Mouse (Mus musculus): Measurements from ENCODE around the gene Epha4. TPM values are rescaled to one million over a fixed set of nuclear protein-coding genes. Genes with fewer than 3 reads are reported as not detected.

Epha4 gene
- total RNA-seq (2017), result 0.79 and 1.9 TPM in 2 replicates

DNA sequence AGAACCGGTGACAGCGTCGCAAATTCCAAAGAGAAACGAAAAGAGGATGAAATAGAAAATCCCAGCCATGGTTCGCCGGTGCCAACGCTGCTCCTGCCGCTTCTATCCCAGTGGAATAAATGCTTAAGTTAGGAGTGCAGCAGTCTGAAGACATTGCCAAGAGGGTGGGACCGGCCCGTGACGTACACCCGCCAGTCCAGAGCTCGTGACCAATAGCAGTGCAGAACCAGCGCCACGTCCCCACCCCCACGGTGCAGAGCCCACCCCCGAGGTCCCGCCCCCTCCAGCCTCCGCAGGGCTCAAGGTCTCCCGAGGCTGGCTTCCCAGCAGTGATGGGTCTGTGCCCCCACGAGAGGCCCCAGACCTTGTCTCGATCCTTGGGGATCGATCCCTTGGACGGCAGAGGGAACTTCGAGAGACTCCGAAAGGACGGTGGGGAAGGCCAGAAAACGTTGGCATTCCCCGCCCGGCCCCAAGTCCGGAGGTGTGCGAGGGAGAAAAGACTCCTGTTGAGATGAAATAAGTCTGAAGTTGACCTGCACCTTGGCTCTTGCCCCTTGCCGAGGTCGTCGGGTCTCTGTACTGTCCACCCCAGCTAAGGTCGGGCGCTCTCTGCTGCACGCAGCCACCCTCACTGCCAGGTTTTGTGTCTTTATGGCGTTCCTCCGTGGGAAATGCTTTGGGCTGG, at the start of gene Epha4:
Gene Epha4, minus strand, starts transcription at position 126 of the 688 bp plus-strand sequence.
- peak; percentile 73 to 76 for ATAC-seq (replicated peaks in 1 of 2; ENCODE audit: insufficient read depth in 1 of 2, low FRiP score in 2 of 2, low TSS enrichment in 1 of 2, low read depth in 1 of 2, poor library complexity in 2 of 2, severe bottlenecking in 2 of 2)

DNA sequence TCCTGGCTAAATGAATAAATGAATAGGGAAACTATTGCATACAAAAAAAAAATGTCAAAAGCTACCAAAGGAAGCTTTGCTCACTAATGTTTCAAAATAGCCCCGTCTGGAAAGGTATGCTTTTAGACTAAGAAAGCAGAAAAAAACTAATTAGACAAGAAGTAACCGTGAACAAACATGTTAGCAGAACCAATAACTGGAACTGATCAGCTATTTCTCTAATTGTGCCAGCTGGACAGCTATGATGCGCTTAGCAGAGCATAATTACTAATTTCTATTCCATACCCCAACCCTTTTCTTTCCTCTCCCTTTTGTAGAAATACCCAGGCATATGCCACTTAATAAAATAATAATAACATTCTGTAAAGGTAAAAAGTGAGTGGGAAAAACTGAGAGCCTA, 41.3 kb upstream of the Epha4 start:
- no peak for ATAC-seq (replicated peaks in 1 of 2; ENCODE audit: insufficient read depth in 1 of 2, low FRiP score in 2 of 2, low TSS enrichment in 1 of 2, low read depth in 1 of 2, poor library complexity in 2 of 2, severe bottlenecking in 2 of 2)

DNA sequence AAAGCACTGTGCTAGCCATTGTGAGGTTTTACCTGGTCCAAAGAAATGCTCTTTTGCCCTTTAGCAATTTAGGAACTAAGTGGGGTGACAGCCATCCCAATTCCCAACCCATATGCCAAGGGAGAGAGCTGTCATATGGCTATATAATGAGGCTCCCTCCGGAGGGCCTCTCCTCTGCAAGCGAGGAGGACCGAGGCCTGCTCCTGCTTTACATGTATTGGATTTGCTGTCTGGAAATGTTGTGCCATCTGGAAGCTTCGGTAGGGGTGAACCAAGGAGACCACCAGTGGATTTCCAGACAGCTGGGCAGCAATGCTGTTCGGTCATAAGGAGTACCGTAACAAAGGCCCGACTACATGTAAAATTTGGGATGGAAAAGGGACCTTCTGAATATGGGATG, 37.0 kb upstream of the Epha4 start:
- no peak for ATAC-seq (replicated peaks in 1 of 2; ENCODE audit: insufficient read depth in 1 of 2, low FRiP score in 2 of 2, low TSS enrichment in 1 of 2, low read depth in 1 of 2, poor library complexity in 2 of 2, severe bottlenecking in 2 of 2)

DNA sequence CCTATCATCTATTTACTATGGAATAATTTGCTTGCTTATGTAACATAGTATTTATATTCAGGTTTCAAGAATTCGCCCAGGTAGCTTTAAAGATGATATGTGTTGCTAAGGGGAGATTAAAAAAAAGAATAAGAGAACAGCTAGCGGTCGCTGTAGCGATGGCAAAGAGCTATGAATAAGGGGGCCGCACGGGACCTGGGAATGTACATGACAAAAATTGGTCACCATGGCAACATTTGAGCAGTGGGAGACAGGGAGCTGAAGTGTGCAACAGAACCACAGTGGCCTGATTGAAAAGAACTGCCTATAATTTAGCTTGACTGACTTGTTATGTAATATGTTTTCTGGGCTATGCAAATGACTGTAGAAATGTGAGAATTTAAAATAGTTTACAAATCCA, 30.8 kb upstream of the Epha4 start:
- ATAC-seq (replicated peaks in 1 of 2; ENCODE audit: insufficient read depth in 1 of 2, low FRiP score in 2 of 2, low TSS enrichment in 1 of 2, low read depth in 1 of 2, poor library complexity in 2 of 2, severe bottlenecking in 2 of 2), result no peak

DNA sequence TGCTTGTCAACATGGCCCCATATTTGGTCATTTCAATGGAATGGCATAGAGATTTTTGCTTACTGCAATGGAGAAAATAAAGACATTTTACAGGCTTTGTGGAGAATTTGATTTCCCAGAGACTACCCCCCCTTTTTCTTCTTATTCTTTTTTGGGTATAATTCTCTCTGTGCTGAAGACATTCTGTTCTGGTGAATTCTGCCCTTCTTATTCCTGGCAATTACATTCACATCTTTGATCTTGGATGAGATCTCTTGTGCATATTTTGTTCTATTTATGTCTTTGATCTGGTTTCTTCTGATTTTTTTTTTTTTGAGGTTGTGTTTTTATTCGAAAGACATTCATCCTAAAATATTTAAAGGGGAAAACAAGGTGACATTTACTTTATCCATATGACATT, 30.1 kb upstream of the Epha4 start:
- no peak for ATAC-seq (replicated peaks in 1 of 2; ENCODE audit: insufficient read depth in 1 of 2, low FRiP score in 2 of 2, low TSS enrichment in 1 of 2, low read depth in 1 of 2, poor library complexity in 2 of 2, severe bottlenecking in 2 of 2)

DNA sequence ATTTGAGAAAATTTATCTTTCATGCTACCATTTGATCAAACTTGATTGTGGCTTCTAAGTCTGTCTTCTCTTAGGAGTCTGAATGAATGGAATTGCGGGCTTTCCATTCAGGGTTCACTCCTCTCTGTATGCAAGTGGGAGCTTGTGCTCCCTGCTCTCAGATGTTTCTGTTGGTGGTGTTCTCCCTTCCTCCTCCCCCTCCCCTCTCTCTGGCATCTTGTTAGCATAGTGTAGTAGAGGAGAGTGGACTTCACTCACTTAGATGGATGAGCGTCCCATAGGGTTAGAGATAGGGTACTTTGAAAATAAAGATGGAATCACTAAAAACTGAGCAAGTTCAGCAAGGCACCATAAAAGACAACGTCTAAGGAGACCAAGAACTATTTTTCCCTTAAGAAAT, 29.4 kb upstream of the Epha4 start:
- ATAC-seq (replicated peaks in 1 of 2; ENCODE audit: insufficient read depth in 1 of 2, low FRiP score in 2 of 2, low TSS enrichment in 1 of 2, low read depth in 1 of 2, poor library complexity in 2 of 2, severe bottlenecking in 2 of 2), result no peak

DNA sequence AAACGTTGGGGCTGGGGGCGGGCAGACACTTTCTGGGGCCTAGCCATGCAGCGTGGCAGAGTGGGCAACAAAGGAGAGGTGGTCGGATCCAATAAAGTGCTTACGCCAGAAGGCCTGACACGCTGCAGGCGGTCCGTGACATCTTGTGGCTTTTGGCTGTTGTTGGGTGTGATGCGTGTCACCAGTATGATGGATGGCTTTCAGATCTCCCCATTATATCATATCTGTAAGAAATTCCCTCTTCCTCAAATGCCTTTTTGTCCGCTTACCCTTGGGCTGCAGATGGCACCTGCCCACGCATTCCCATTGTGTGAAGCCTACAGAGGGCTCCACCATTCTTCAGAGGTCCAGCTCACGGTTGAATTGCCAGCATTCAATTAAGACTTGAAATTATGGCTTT, 25.1 kb upstream of the Epha4 start:
- no peak for ATAC-seq (replicated peaks in 1 of 2; ENCODE audit: insufficient read depth in 1 of 2, low FRiP score in 2 of 2, low TSS enrichment in 1 of 2, low read depth in 1 of 2, poor library complexity in 2 of 2, severe bottlenecking in 2 of 2)

DNA sequence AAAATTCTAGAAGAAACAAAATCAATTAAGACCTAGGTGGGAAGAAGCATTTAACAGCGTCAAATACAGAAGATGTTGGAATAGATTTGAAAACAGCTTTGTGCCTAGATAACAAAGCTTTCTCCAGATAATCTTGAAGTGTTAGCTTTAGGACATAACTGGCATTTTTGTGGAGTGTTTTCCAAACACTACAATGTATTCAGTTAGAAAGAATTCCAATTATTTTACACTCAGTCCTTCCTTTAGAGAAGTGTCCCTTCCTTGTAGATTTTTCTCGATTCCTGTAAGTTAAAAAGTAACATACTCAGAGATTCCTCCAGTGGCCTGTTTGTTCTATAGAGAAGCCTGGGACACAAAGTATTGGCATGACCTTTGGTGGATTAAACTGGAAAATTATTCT, 23.7 kb upstream of the Epha4 start:
- no peak for ATAC-seq (replicated peaks in 1 of 2; ENCODE audit: insufficient read depth in 1 of 2, low FRiP score in 2 of 2, low TSS enrichment in 1 of 2, low read depth in 1 of 2, poor library complexity in 2 of 2, severe bottlenecking in 2 of 2)

DNA sequence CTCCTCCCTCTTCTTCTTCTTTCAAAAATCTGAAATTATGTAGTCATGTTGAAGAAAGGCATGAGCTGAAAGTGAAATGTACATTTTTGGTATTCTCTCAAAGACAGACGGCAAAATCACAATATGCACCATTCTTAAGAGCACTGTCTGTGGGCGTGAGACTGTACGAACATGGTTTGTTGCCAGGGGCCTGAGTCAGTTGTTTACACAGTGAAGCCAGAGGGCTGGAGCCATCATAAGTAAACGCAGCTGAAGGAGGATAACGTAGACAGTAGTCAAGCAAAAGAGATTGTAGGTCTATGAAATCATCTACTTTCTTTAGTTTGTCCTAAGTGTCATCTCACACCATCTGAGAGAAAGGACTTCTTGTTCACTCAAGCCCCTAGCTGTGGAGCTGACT, 21.0 kb upstream of the Epha4 start:
- ATAC-seq (replicated peaks in 1 of 2; ENCODE audit: insufficient read depth in 1 of 2, low FRiP score in 2 of 2, low TSS enrichment in 1 of 2, low read depth in 1 of 2, poor library complexity in 2 of 2, severe bottlenecking in 2 of 2), result no peak

DNA sequence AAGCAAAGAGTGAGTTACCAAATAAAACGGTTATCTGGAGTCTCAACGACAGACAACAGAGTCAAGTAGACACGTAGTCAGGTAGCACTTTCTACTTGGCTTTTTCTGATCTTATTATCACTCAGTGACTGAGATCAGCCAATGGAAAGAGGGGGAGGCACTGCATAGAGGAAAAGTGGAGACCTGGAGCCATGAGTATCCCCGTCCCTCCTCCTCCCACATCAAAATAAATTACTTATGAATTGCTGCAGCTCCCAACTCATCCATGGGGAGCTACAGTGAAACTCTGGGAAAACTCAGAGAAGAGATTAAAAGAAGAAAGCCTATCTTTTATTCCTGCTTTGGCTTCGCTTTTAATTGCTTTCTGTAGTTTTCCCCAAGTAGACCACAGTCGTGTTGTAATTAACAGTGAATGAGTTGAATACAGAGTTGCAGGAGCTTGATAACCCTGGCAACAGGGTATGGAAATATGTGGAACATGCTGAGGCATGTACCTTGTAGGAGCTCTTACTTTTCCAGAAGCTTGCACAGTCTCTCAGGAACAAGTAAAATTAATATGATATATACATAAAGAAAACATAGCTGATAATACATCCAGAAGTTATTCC, 17.8 kb upstream of the Epha4 start:
- ATAC-seq (replicated peaks in 1 of 2; ENCODE audit: insufficient read depth in 1 of 2, low FRiP score in 2 of 2, low TSS enrichment in 1 of 2, low read depth in 1 of 2, poor library complexity in 2 of 2, severe bottlenecking in 2 of 2), result no peak

DNA sequence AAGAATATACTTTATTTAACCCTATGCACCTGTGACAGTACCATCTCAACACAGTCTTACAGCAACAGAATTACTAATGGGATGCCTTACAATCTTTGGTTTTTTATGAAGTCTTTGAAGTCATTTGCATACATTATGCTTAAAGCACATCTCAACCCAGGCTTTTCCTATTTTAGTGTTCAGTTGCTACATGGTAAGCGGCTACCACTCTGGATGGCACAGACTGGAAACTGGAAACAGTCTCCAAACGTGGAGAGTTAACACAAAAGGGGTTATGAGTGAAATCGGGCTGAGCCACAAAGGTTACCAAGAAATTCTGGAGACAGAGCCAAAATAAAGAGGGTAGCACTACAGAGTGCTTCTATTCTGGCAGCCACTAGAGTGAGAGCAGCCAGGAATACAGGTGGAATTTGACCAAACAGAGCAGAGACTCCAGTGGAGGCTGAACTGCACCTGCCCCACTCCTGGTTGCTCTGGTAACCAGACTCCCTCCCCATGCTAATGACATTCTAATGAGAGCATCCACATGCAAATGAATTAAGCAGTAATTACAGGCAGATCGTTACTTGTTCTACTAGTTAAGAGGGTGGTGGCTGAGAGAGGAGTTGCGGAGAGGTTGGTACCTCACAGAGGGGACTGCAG, 17.2 kb upstream of the Epha4 start:
- ATAC-seq (replicated peaks in 1 of 2; ENCODE audit: insufficient read depth in 1 of 2, low FRiP score in 2 of 2, low TSS enrichment in 1 of 2, low read depth in 1 of 2, poor library complexity in 2 of 2, severe bottlenecking in 2 of 2), result no peak

DNA sequence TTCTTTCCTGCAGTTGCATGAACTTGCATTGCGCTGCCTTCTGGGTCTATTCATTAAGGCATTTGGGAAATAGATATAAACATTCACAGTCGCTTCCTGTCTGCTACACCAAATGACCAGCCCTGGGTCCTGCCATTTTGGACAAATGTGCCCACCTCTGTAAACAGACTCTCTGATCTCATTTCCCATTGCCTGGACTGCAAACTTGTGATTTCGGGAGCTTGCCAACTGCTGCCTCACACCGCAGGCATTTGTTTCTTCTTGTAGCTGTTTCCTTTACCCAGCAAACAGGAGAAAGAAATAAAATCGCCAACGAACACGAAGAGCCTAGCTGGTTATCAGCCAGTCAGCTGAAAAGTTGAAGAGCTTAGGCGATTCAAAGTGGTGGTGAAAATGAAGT, 10.2 kb upstream of the Epha4 start:
- ATAC-seq (replicated peaks in 1 of 2; ENCODE audit: insufficient read depth in 1 of 2, low FRiP score in 2 of 2, low TSS enrichment in 1 of 2, low read depth in 1 of 2, poor library complexity in 2 of 2, severe bottlenecking in 2 of 2), result no peak

DNA sequence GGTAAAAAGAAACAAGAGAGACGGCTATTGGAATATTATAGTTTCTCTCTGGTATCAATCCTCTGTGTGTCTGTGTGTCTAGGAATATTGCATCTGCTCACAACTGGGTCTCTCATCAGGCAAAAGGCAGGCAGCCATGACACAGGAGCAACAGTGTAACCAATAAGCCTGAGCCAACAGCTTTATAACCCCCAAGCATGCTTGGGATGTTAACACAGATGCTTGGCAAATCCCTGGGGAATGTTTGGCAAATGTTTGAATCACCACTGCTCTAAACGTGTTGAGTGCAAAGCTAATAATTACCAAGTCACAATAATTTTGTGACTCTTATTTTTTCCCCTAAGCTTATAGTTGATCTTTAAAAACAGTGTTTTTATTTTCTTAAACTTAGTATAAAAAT, 8.5 kb upstream of the Epha4 start:
- no peak for ATAC-seq (replicated peaks in 1 of 2; ENCODE audit: insufficient read depth in 1 of 2, low FRiP score in 2 of 2, low TSS enrichment in 1 of 2, low read depth in 1 of 2, poor library complexity in 2 of 2, severe bottlenecking in 2 of 2)

DNA sequence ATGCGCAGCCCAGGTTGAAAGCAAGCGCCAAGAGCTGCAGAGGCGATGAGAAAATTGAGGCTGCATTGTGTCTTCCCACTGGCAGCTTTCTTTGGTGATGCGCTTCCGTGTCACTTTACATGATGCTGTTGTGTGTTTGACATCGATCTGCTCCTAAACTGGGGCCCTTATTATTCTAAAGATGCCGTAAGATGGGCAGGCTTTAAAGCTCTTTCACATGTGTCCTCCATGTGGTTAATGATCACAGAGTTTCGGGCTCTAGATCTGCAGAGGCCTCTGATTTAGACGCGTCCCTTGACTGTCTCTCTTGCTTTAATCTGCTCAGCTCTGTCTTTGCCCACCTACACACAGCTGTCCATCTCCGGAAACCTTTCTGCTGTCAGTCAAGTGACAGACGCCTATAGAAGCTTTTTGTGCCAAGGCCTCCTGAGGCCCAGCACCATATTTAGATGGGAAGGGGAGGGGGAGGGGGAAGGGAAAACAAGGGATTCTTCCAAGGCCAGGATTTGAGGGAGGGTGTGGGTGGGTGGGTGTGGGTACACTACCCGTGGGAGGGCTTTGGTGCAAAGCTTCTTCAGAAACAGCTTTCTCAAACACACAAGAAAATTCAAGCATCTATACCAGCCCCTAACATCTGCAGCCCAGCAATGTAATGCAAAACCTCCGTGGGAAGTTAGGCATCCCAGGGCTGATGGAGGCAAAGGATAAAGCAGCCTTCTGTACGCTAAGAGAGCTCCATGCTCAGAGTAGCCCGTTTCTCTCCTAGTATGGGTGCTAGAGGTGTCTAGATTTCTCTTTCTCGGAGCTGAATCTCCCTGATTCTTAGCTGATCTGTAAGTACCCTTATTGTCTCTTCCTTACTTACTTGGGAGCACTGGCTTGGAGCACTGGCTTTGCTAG, 7.0 kb upstream of the Epha4 start:
- ATAC-seq (replicated peaks in 1 of 2; ENCODE audit: insufficient read depth in 1 of 2, low FRiP score in 2 of 2, low TSS enrichment in 1 of 2, low read depth in 1 of 2, poor library complexity in 2 of 2, severe bottlenecking in 2 of 2), result no peak

DNA sequence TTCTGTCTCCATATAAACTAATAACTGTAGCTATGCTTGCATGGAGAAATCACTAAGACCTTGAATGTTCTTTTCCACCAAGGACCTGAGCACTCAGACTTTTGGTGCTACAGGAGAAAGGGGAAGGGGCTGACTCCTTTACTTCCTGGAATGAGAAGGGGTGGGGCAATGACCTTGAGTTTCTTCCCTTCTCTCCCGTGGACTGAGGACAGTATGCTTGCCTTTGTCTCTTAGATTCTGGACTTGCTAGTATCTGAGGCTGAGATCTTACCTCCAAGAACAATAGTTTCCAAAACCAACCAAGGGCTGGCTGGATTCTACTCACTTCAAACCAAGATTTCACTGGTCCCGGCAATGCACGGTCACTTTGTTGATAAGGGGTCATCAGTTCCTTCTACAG, 3.8 kb upstream of the Epha4 start:
- no peak for ATAC-seq (replicated peaks in 1 of 2; ENCODE audit: insufficient read depth in 1 of 2, low FRiP score in 2 of 2, low TSS enrichment in 1 of 2, low read depth in 1 of 2, poor library complexity in 2 of 2, severe bottlenecking in 2 of 2)

DNA sequence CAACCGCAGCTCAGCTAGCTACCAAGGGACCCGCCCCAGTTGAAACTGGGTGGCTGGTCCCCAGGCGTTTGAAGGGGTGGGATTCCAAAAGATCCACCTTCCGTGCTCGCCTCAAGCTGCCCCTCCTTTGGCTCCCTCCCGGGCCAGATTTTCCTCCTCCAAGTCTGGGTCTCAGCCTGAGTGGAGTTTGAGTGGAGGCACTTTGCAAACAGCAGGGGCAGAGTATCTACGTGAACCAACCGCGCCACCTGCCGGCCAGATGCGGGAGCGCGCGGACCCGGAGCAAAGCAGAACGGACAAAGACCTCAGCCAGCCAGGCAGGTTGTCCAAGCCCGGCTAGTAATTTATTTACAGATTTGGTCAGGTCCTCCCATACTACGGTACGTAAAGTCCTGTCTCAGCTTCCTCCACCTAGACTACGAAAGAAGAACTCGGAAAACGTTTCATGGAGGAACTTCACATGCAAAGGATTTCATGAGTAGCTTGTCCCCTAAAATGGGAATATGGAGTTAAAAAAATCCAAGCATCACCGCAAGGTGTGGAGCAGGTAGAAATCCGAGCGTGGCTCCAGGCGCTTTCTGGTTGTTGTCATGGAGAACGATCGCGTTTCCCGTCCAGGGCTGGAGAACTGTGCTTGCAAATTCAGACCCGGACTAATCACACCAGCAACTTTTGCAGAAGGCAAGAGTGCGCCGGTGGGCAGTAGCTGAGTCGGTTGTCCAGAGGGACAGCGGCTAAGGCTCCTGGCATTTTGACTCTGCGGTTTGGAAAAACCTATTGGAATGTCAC, 1.5 kb upstream of the Epha4 start:
- peak; percentile 80 to 81 for ATAC-seq (replicated peaks in 1 of 2; ENCODE audit: insufficient read depth in 1 of 2, low FRiP score in 2 of 2, low TSS enrichment in 1 of 2, low read depth in 1 of 2, poor library complexity in 2 of 2, severe bottlenecking in 2 of 2)

DNA sequence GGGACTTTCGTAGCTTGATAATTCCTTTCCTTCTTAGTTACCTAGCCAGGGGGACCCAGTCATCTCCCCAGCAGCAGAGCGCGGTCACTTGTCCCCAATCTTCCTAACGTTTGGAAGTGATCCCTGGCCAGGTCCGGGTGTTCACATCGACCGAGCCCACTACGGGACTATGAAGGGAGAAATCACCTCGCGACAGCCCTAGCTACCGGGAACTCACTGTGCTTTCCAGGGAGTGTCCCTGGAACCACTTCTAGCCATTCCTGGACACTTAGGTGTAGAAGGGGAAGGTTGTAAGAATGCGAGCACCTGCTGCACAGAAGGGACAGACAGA, 728 bp upstream of the Epha4 start:
- peak; percentile 7 to 9; a peak in 2 of 4 replicates for ATAC-seq (replicated peaks in 1 of 2; ENCODE audit: insufficient read depth in 1 of 2, low FRiP score in 2 of 2, low TSS enrichment in 1 of 2, low read depth in 1 of 2, poor library complexity in 2 of 2, severe bottlenecking in 2 of 2)

Measured in hematopoietic stem cell, adult 5-6 weeks (primary cell).